Mouse (Mus musculus) spleen, postnatal 4 days (tissue): Measurements from ENCODE around the gene Irf2bpl.

ENCODE experiments used
- DNase-seq, 2 experiments: peaks; one replicate each; pipeline ENCODE4 v3.0.0; 2022; ENCODE audit warnings: low spot score in 2 of 2

Gene Irf2bpl

DNA sequence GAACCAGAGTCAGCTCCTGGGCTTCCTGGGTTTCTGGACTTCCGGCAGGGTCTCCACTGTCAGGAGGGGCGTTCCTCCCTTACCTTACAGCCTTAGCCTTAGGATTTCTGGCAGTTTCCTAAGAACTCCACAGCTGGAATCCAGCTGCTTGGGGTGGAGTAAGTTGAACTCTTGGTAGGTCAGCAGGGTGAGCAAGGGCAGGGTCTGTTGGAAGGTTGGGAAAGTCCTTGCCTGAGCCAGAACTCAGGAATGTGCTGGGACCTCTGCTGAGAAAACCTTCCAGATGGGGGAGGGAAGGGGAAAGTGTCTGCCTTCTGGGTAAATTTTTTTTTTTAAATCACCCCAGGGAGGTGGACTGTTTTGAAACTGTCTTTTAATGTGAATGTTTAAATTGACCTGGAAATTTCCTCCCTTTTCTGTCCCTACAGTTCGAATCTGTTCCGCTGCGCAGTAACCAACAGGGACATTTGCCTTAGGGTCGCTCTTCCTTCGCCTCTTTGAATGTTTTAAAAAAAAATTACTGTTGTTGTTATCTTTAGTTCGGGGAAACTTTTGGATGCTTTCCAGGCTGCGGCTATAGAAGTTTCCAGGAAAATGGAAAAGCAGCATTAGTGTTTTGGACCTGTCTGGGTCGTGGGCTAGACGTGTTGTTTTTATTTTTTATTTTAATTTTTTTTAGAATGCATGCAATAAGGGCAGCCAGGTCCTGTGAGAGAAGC, 15.0 kb upstream of the Irf2bpl start:
- DNase-seq, result no peak

- no peak for DNase-seq
These were observed 13.8 kb upstream of the Irf2bpl start for GRCm38 (mm10) chr12:86898448-86898847.

DNA sequence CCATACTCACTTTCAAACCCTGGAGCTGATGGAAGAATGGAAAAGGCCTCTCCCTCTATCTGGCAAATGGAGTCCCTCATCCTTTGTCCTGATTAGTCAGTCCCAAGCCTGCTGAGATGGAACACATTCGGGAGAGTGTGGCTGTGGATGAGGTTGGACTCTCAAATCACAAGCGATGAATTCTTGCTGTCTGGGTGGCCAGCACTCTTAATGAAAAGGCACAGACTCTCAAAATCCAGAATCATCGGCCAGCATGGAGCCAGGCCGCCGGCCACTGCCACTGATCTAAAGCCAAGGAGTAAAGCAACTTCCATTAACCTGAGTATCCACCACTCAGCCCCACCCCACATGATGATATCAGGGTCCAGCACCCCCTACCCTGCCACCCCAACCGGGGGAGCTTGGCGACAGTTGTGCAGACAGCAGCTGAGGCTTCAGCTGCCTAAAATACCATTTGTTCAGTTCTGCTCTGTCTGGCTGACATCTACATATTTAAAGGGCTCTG, 13.2 kb upstream of the Irf2bpl start:
- no peak for DNase-seq

- DNase-seq, result no peak
These were observed 12.4 kb upstream of the Irf2bpl start for GRCm38 (mm10) chr12:86896921-86897512.

- DNase-seq, result no peak
These were observed 11.9 kb upstream of the Irf2bpl start for GRCm38 (mm10) chr12:86896441-86896890.

GRCm38 (mm10) chr12:86895703-86896409, 11.3 kb upstream of the Irf2bpl start:
- no peak for DNase-seq

DNA sequence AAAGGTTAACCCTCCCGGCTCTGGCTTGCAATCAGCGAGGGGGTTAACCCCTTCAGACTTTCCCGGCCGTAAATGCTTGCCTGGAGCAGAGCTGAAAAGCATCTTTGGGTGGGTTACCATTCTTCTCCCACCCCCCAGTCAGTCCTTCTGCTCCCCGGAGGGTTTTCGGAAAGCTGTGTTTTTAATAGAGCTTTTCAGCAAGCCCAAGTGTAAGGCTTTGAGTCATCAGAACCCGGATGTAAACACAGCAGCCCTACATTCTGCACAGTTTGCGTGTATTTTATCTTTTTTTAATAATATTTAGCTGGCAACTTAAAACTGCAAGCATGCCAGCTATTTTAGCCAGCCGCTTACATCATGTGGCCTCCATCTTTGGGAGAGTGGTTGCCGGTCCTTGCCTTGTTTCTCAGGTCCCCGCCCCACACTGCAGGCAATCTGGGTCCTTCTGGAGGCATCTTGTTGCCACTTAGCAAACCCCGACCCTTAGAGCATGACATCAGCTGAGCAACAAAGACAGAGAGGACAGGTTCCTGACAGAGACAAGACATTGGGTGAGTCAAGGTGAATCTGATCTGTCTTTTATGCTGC, 10.3 kb upstream of the Irf2bpl start:
- peak in 1 of 2 experiments; percentile 77 for DNase-seq

- peak; percentile 97 to 99 for DNase-seq
These were observed 9.7 kb upstream of the Irf2bpl start for GRCm38 (mm10) chr12:86894184-86894839.

DNA sequence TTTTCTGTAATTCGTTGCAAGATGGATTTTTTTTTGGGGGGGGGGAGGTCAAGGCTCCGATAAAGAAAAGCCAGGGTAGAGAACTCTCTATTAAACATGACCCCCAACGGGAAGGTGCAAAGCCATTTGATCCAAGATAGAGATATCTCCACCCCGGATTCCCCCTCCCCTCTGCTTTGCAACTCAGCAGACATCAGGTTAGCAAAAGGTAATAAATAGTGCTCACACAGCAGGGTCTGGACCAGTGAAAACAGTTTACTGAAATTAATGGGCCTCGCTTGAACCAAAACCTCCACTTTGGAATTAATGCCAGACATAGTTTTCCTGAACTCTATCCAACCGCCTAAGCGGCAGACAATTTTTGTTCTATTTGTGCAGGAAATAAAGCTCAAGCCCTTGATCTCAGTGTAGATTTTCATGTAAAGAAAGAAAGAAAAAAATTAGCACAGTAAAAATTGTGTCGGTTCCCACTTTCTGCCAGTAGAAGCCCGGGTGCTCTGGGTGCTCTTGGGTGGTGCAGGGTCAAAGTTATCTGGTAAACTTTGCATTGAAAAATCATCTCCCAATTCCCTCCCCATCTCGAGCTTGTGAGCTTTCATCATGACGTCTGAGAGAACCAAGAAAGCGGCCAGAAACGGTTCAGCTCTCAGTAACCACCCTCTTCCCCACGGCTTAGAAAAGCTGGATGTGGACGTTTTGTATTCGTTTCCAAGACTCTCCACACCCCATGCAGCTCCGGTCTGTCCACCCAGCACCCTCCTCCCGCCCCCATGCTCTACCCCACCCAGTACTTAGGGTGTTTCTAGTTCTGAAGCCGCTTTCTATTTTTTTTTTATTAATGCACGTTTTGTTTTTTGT, 9.0 kb upstream of the Irf2bpl start:
- DNase-seq, result no peak

GRCm38 (mm10) chr12:86892711-86893311, 8.2 kb upstream of the Irf2bpl start:
- DNase-seq, result no peak

DNA sequence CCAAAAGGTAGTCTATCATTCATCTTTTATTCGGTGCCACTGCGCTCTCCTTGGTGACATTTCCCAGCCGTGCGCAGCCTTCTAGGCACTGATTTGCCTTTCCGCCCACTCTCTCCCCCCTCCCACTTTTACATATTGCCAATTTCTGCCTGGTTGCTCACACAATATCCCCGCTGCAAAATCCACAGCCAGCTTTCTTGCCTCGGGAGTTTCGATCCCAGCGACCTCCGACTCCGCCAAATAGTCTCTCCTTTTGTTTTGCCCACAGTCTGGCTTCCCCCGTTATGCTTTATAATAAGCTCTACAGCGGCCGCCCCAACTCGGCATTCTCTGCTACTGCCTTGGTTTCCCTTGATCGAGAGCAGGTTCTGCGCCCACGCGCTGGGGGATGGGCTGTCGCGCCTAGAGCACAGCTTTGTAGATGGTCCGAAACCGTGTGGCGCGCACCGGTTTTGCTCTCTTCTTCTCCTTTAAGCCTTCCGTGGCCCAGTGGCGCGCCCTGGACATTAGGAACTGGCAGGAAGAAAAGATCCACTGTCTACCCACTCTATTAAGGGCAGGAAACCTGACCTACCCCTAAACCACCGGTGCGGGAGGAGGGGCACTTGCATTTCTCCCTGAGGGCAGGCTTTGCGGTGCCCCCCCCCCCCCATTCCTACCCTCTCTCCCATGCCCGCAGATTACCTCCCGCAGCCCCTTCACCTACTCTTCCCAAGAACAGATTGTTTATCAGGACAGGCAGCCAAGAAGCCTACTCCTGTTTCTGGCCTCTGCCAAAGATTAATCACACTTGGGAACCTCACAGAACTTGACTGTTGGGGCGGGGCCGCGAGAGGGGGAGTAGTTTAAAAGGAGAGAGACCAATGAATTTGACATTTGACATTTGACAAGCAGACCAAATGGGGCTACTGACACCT, 7.4 kb upstream of the Irf2bpl start:
- peak; percentile 76 to 82 for DNase-seq

DNA sequence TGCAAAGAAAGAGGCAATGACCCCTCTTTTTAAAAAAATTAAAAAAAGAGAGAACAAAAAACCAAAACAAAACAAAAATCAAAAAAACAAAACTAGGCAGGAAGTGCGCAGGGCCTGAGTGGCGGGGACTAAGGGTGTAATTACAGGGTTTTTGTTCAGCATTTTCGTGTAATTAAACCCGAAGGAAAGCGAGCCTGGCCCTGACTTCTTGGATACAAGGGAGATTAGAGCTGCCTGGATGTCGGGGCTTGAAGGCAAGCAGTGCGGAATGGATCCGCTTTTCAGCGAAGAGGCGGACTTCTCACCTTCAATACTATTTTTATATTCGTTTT, 6.8 kb upstream of the Irf2bpl start:
- no peak for DNase-seq

GRCm38 (mm10) chr12:86890796-86891301, 6.3 kb upstream of the Irf2bpl start:
- no peak for DNase-seq

- DNase-seq, result no peak
These were observed 5.6 kb upstream of the Irf2bpl start for GRCm38 (mm10) chr12:86890091-86890720.

DNA sequence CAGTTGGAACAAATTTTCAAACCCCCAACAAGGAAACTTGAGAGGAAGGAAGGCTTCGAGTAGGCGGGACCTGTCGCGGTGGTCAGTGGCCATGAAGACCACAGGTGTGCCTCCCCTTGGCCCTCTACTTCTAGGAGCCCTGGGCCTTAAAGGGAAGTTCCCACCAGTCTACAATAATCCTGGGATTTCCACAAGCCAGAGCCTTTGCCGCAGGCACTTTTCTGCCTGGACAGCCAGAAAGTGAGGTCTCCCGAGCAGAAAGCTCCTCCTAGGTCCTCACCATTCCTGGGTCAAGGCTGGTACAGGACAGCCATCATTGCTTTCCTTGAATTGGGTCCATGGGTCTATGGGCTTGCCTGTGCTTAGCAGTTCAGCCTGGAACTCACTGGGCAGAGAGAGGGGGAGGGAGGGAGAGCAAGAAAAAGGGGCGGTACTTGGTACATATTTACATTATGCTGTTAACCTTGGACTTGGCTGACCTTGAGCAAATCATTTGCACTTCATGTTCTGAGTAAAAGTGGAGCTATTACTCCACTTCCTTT, 4.6 kb upstream of the Irf2bpl start:
- DNase-seq, result no peak

DNA sequence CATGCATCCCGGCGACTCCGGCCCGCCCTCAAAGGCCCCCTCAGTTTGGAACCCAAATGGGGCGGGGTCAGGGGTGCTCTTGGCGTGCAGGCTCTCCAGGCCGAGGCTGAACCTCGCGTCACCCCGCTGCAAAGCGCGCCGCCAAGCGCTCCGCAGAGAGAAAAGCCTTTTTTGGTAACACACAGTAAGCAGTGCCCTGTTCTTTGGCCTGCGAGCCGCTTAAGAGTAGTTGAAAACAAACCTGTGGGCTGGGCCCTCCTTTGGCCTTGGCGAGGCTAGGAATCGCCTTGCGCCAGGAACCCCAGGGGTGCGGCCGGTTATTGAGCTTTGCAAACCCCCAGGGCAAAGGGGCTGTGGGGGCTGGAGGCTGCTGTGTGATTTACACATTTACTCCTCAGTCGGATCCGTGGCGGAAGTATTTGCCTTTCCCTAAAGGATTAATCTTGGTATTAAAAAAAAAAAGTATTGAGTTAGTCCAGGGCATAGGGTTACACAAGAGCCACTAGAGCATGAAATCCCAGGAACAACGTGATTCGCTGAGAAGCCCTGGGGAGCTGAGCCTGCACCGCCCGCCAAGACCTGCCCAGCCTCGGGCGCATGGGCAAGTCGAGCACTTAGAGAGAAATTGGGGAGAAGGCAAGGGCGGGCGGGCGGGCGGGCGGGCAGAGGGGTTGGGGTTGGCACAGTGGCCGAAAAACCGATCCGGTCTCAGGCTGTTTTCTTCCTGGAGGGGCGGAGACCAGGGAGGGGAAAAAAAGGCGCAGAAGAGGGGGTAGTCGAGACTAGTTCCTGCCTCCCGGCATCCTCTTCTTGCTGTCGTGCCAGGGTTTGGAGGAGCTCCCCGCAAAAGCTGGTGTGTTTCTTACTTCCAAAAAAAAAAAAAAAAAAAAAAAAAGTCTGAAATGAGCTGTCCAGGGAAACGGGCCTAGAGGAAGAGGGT, 3.8 kb upstream of the Irf2bpl start:
- DNase-seq, result peak; percentile 62 to 84

DNA sequence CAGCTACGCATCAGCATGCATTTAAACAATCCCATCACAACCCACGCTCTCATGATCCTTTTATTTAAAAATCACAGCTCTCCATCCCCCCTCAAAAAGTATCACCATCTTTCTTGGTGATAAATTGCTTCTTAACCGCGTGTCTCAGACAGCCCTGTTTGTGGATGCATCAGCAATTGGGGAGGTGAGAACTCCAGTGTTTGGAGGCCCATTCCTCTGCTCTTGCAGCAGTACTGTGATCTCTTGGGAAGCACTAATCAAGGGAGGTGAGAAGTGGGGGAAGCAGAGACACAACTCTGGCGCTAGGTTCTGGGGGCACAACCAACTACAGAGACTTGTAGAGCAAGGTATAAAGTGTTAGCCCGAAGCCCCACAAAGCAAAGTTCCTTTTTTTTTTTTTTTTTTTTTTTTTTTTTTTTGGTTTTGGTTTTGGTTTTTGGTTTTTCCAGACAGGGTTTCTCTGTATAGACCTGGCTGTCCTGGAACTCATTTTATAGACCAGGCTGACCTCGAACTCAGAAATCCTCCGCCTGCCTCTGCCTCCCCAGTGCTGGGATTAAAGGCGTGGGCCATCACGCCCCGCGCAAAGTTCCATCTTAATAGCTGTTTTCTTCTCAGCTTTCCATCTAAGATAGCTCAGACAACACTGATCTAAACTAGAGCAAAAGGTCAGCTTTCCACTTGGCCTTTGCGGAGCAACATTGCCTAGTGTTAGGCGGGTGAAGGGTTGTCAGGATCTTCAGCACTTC, 3.0 kb upstream of the Irf2bpl start:
- DNase-seq, result no peak
